Mouse (Mus musculus) G1E (cell line): ENCODE data around the gene Acsm5.

ENCODE experiments used
- CTCF ChIP-seq: IDR thresholded peaks from 2 replicates; pipeline ENCODE4 v1.5.1; 2012; ENCODE audit warnings: low read depth, low read length, inconsistent platforms, mixed read lengths
- GATA1 ChIP-seq: IDR thresholded peaks from 2 replicates; pipeline ENCODE4 v1.6.1; 2012; ENCODE audit warnings: borderline replicate concordance, low read length, inconsistent platforms, mixed read lengths
- POLR2AphosphoS5 ChIP-seq: IDR thresholded peaks from 2 replicates; pipeline ENCODE4 v1.6.1; 2012; ENCODE audit warnings: low read depth, low read length, inconsistent platforms; ENCODE audit not compliant: insufficient replicate concordance
- TAL1 ChIP-seq: conservative IDR thresholded peaks from 2 replicates; pipeline ENCODE4 v1.6.1; 2012; ENCODE audit warnings: low read depth, low read length, inconsistent platforms, mixed read lengths

DNA sequence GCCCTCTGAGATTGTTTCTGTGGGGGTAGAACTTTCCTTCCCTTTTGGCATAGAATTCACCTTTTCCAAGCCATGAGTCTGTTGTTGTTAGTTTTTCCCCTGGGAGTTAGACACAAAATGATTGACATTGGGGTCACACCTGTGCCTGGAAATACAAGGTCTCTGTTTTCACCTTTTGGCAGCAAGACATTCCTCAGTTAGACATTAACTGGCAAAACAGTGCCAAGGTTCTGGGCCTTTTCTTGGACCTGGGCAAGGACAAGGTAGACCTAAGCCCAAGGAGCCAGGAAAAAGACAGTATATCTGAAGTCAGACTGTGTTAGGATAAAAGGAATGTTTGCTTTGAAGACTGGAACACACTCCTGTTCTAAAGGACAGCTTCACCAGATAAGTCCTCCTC lies 40.0 kb upstream of the Acsm5 start, which contains the start of gene Umod:
- TF ChIP-seq CTCF (no peak), GATA1 (no peak), TAL1 (no peak), POLR2AphosphoS5 (no peak)
